Mouse (Mus musculus): ENCODE measurements around the gene Ly6g5c.

GRCm38 (mm10) chr17:35158850-35159593 lies 50.9 kb downstream of the Ly6g5c start:
- TF ChIP-seq POLR2A (IDR thresholded peaks at IDR 0.05; ENCODE audit: low read depth, low read length) (no peak), CTCF (IDR thresholded peaks at IDR 0.05; ENCODE audit: extremely low read depth, insufficient read length, insufficient replicate concordance, low read depth, low read length) (no peak)

All from small intestine, adult 2 months (tissue).